Mouse (Mus musculus): Measurements from ENCODE around the gene Tcl1b1.
"Not testable (repeated sequence)": the region's sequence is repeated elsewhere in the genome, so short reads cannot be mapped to it uniquely, and the experiment has no call there.

Tcl1b1 gene

GRCm38 (mm10) chr12:105199684-105200497, 40.4 kb downstream of the Tcl1b1 start:
- not testable (repeated sequence) for DNase-seq (ENCODE audit: low read depth, low spot score)

- DNase-seq (ENCODE audit: low read depth, low spot score): not testable (repeated sequence)
These were observed 42.2 kb downstream of the Tcl1b1 start, which contains the start of gene Tcl1b4 for GRCm38 (mm10) chr12:105201657-105202056. Gene Tcl1b4, plus strand, starts transcription at chr12:105201957.

- DNase-seq (ENCODE audit: low read depth, low spot score): no peak
These were observed 47.6 kb downstream of the Tcl1b1 start for GRCm38 (mm10) chr12:105207071-105207470.

- DNase-seq (ENCODE audit: low read depth, low spot score): no peak
These were observed 49.0 kb downstream of the Tcl1b1 start for GRCm38 (mm10) chr12:105208441-105208840.

GRCm38 (mm10) chr12:105209231-105209630, 49.7 kb downstream of the Tcl1b1 start:
- DNase-seq (ENCODE audit: low read depth, low spot score): no peak

All from A20 (cell line).